Mouse (Mus musculus) liver, embryonic 14.5 days (tissue): ENCODE results near the gene Anapc15. TPM values are rescaled to one million over a fixed set of nuclear protein-coding genes. Genes with fewer than 3 reads are reported as not detected.
"Not testable (repeated sequence)": the region's sequence is repeated elsewhere in the genome, so short reads cannot be mapped to it uniquely, and the experiment has no call there.

Experiments
- ATAC-seq: fragments of 200-750 bp; cut with Nextera tagmentation; 2 replicates; pipeline ENCODE4 v1.8.0; 2017; ENCODE audit warnings: moderate number of reproducible peaks, mild to moderate bottlenecking, moderate library complexity; ENCODE audit not compliant: insufficient read depth
- DNase-seq, 3 experiments: peaks; one replicate each; pipeline ENCODE4 v3.0.0-alpha.2; 2012 to 2013; ENCODE audit warnings: low read depth in 3 of 3, low spot score in 3 of 3
- H3K27ac ChIP-seq: fragments of 300-500 bp; sonication (generic); 2 replicates; pipeline ENCODE4 v1.5.1; 2014; ENCODE audit warnings: moderate library complexity, mild to moderate bottlenecking, control low read depth, inconsistent platforms
- H3K27me3 ChIP-seq: fragments of 300-500 bp; sonication (generic); 2 replicates; pipeline ENCODE4 v1.6.1; 2014; ENCODE audit warnings: mild to moderate bottlenecking, low read length, moderate library complexity; ENCODE audit not compliant: control insufficient read depth, insufficient read depth
- H3K36me3 ChIP-seq: fragments of 300-500 bp; sonication (generic); replicated peaks from 2 replicates; pipeline ENCODE4 v1.6.1; 2014; ENCODE audit warnings: low read depth; ENCODE audit not compliant: control insufficient read depth, insufficient read depth
- H3K4me1 ChIP-seq, 2 experiments: fragments of 200-500 bp in 1 of 2; fragments of 300-500 bp in 1 of 2; sonication (generic) in 1 of 2; replicated peaks; 2 replicates each; pipeline ENCODE4 v1.6.1; 2012 to 2014; ENCODE audit warnings: antibody characterized with exemption in 1 of 2, inconsistent platforms in 1 of 2, low read length in 1 of 2; ENCODE audit not compliant: control insufficient read depth in 2 of 2, insufficient read depth in 2 of 2
- H3K4me2 ChIP-seq: fragments of 300-500 bp; sonication (generic); 2 replicates; pipeline ENCODE4 v1.6.1; 2014; ENCODE audit warnings: low read depth, mild to moderate bottlenecking, control low read depth, moderate library complexity
- H3K4me3 ChIP-seq, 2 experiments: fragments of 200-500 bp in 1 of 2; fragments of 300-500 bp in 1 of 2; sonication (generic) in 1 of 2; 2 replicates each; pipeline ENCODE4 v1.5.1; 2012 to 2014; ENCODE audit warnings: low read depth in 2 of 2, low read length in 2 of 2, mild to moderate bottlenecking in 2 of 2, control low read depth in 1 of 2, inconsistent platforms in 1 of 2, moderate library complexity in 1 of 2; ENCODE audit not compliant: insufficient read depth in 1 of 2
- H3K9ac ChIP-seq: fragments of 300-500 bp; sonication (generic); replicated peaks from 2 replicates; pipeline ENCODE4 v1.6.1; 2014; ENCODE audit warnings: mild to moderate bottlenecking, control low read depth, moderate library complexity
- H3K9me3 ChIP-seq: fragments of 300-500 bp; sonication (generic); 2 replicates; pipeline ENCODE4 v1.6.1; 2016; ENCODE audit warnings: low read length, mixed read lengths; ENCODE audit not compliant: control insufficient read depth
- CTCF ChIP-seq: IDR thresholded peaks from 2 replicates; pipeline ENCODE4 v1.5.1; 2016; ENCODE audit warnings: antibody characterized with exemption, low read depth, control low read depth
- EP300 ChIP-seq: IDR thresholded peaks from 2 replicates; pipeline ENCODE4 v1.6.1; 2016; ENCODE audit warnings: antibody characterized with exemption, low read depth
- WGBS: fragments of 180-500 bp; shearing (Covaris S2); extraction: QIAGEN DNeasy Blood & Tissue Kit; methylation state at CpG from one replicate; pipeline ENCODE4 v1.1.7; 2014; ENCODE audit not compliant: insufficient replicate concordance; 5-methylcytosine and 5-hydroxymethylcytosine counted together
- polyA plus RNA-seq, 2 experiments: library from polyadenylated mRNA; depleted of rRNA in 1 of 2; stranded (reverse) in 1 of 2; unstranded in 1 of 2; fragments of >200 nt; fragmentation: Nextera tagmentation in 1 of 2; extraction: Ambion mirVana in 1 of 2; gene quantifications; 2 replicates each; pipeline versions ENCODE4 v1.2.1 to v1.2.3; 2012 to 2014

The Anapc15 gene
- polyA plus RNA-seq, 2 experiments: 51.9 to 54.6 TPM

DNA sequence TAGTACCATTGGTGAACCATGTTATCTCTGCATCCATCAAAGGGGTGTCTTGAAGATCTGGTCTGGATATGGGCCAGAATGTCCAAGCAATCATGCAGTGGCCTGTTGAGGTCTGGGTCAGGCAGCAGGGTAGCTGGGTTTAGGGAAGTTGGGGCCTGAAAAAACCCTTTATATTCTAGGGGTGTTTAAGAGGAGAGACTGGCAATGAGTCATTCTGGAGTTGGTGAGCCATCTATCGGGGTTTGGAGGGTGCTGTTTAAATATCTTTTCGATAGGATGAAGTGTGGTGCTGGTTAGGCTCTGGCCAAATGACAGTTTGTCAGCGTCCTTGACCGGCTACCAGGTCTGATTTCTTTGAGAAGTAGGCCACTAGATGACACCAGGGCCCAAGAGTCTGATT, 72.4 kb downstream of the Anapc15 start:
- Histone ChIP-seq H3K4me1 (peaks cover 16 to 20% of the 10 kb centered on the region in 2 experiments), H3K27me3 (no peaks in the 10 kb centered on the region), H3K9ac (peak overlapping the region; percentile 81; the same call in 1 of the 2 replicates), H3K4me3 (peak overlapping the region; percentile 11 to 73; a peak in 3 of 4 replicates), H3K9me3 (no peaks in the 10 kb centered on the region), H3K27ac (no peak overlapping the region), H3K36me3 (peaks cover 6% of the 10 kb centered on the region; the same call in 1 of the 2 replicates), H3K4me2 (peak overlapping the region; percentile 96)
- ATAC-seq (no peak), DNase-seq (no peak)
- 88% methylated on average over 4 of the region's 4 CpGs for WGBS
- TF ChIP-seq CTCF: no peak
- no peak for TF ChIP-seq EP300

DNA sequence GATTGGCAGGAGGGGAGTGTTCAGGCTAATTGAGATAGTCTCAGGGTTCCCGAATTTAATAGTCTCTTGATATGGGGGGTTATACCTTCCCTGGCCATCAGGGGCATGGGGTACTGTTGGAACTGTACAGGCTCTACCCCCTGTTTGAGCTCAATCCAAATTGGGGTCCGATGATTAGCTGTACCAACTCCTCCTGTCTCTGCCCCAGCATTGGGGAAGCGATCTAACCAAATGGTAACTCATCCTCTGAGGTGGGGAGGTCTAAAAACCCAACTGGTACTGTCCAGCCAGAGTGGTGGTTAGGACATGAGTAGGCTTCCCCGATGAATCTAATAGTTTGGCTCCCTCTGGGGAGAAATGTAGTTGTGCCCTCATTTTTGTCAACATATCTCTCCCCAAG, 73.5 kb downstream of the Anapc15 start:
- H3K9me3 ChIP-seq: no peaks in the 10 kb centered on the region
- H3K27ac ChIP-seq: no peak overlapping the region
- H3K27me3 ChIP-seq: no peaks in the 10 kb centered on the region
- H3K36me3 ChIP-seq: peaks cover 6% of the 10 kb centered on the region; the same call in 1 of the 2 replicates
- no peak overlapping the region for H3K9ac ChIP-seq
- no peak overlapping the region for H3K4me2 ChIP-seq
- H3K4me1 ChIP-seq: peaks cover 16 to 27% of the 10 kb centered on the region in 2 experiments
- WGBS: 91% methylated on average over 4 of the region's 4 CpGs
- no peak for ATAC-seq
- no peak overlapping the region for H3K4me3 ChIP-seq
- TF ChIP-seq EP300 (no peak), CTCF (no peak)
- DNase-seq: no peak

- WGBS: 88% methylated on average over 4 of the region's 4 CpGs
- H3K4me1 ChIP-seq: peaks cover 18 to 31% of the 10 kb centered on the region in 2 experiments
Observed at GRCm38 (mm10) chr7:101937569-101937968, 74.1 kb downstream of the Anapc15 start.

GRCm38 (mm10) chr7:101938348-101938747, 74.8 kb downstream of the Anapc15 start:
- H3K9ac ChIP-seq: no peak overlapping the region
- peaks cover 16 to 29% of the 10 kb centered on the region in 2 experiments for H3K4me1 ChIP-seq
- TF ChIP-seq CTCF (no peak), EP300 (no peak)
- H3K9me3 ChIP-seq: no peaks in the 10 kb centered on the region
- no peak overlapping the region for H3K4me3 ChIP-seq
- DNase-seq (no peak), ATAC-seq (no peak)
- H3K27ac ChIP-seq: no peak overlapping the region
- H3K4me2 ChIP-seq: no peak overlapping the region
- H3K27me3 ChIP-seq: no peaks in the 10 kb centered on the region
- 80% methylated on average over 2 of the region's 2 CpGs for WGBS
- peaks cover 6% of the 10 kb centered on the region; the same call in 1 of the 2 replicates for H3K36me3 ChIP-seq

More at GRCm38 (mm10) chr7:101937569-101937968, 74.1 kb downstream of the Anapc15 start:
- DNase-seq (no peak), ATAC-seq (no peak)
- Histone ChIP-seq H3K9ac (no peak overlapping the region), H3K4me2 (no peak overlapping the region), H3K36me3 (peaks cover 6% of the 10 kb centered on the region; the same call in 1 of the 2 replicates), H3K9me3 (no peaks in the 10 kb centered on the region), H3K27ac (no peak overlapping the region), H3K4me3 (no peak overlapping the region), H3K27me3 (no peaks in the 10 kb centered on the region)
- no peak for TF ChIP-seq EP300
- no peak for TF ChIP-seq CTCF

- no peak for DNase-seq
- no peaks in the 10 kb centered on the region for H3K9me3 ChIP-seq
- H3K36me3 ChIP-seq: peaks cover 6% of the 10 kb centered on the region; the same call in 1 of the 2 replicates
- no peak overlapping the region for H3K4me3 ChIP-seq
- H3K4me1 ChIP-seq: peaks cover 15 to 29% of the 10 kb centered on the region in 2 experiments
- ATAC-seq: no peak
- H3K27ac ChIP-seq: no peak overlapping the region
- TF ChIP-seq CTCF: no peak
- TF ChIP-seq EP300: no peak
- no peak overlapping the region for H3K9ac ChIP-seq
- WGBS: 89% methylated on average over 4 of the region's 4 CpGs
- H3K27me3 ChIP-seq: no peaks in the 10 kb centered on the region
- H3K4me2 ChIP-seq: no peak overlapping the region
Observed at GRCm38 (mm10) chr7:101939758-101940157, 76.2 kb downstream of the Anapc15 start.

DNA sequence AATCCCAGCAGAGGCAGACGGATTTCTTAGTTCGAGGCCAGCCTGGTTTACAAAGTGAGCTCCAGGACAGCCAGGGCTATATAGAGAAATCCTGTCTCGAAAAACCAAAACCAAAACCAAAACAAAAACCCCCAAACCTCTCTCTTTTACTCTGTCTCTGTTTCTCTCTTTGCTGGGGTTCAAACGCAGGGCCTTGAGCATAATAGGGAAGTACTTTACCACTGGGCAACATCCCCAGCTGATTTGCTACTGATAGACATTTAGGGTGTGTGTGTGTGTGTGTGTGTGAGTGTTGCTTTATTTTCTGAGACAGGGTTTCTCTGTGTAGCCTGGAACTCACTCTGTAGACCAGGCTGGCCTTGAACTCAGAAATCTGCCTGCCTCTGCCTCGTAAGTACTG, 85.5 kb downstream of the Anapc15 start:
- H3K9ac ChIP-seq, ATAC-seq, H3K27ac ChIP-seq, H3K27me3 ChIP-seq, H3K9me3 ChIP-seq, H3K36me3 ChIP-seq, DNase-seq, H3K4me2 ChIP-seq, H3K4me3 ChIP-seq: not testable (repeated sequence)
- peaks cover 8 to 13% of the 10 kb centered on the region in 2 experiments for H3K4me1 ChIP-seq
- 60% methylated on average over 5 of the region's 5 CpGs for WGBS
